Mouse (Mus musculus) cerebellum, adult 2 months (tissue): Measurements from ENCODE around the gene Reep3. TPM values are rescaled to one million over a fixed set of nuclear protein-coding genes. Genes with fewer than 3 reads are reported as not detected.

Experiments
- DNase-seq, 2 experiments: peaks; one replicate each; pipeline ENCODE4 v3.0.0; 2021
- H3K27ac ChIP-seq: fragments of 200-500 bp; 2 replicates; pipeline ENCODE4 v1.5.1; 2012; ENCODE audit warnings: low read length, control low read depth, inconsistent platforms; ENCODE audit not compliant: insufficient read depth
- H3K27me3 ChIP-seq: fragments of 200-500 bp; 2 replicates; pipeline ENCODE4 v1.6.1; 2012; ENCODE audit warnings: inconsistent platforms, mild to moderate bottlenecking, low read length, moderate library complexity; ENCODE audit not compliant: control insufficient read depth, insufficient read depth
- H3K4me1 ChIP-seq: fragments of 200-500 bp; 2 replicates; pipeline ENCODE4 v1.6.1; 2011; ENCODE audit warnings: low read length; ENCODE audit not compliant: control insufficient read depth, insufficient read depth
- H3K4me3 ChIP-seq: fragments of 200-500 bp; replicated peaks from 2 replicates; pipeline ENCODE3; 2011; ENCODE audit warnings: mild to moderate bottlenecking, low read depth, low read length, control low read depth; ENCODE audit not compliant: insufficient read depth
- CTCF ChIP-seq: fragments of 200-500 bp; IDR thresholded peaks from 2 replicates; pipeline ENCODE4 v1.5.1; 2011; ENCODE audit warnings: low read depth, mild to moderate bottlenecking, control low read depth, low read length, moderate library complexity, borderline replicate concordance; ENCODE audit not compliant: insufficient read depth
- POLR2A ChIP-seq: fragments of 200-500 bp; IDR thresholded peaks from 2 replicates; pipeline ENCODE4 v1.6.1; 2011; ENCODE audit warnings: low read length, control low read depth, borderline replicate concordance; ENCODE audit not compliant: insufficient read depth
- WGBS: fragments of 180-500 bp; shearing (Covaris S2); methylation state at CpG from one replicate; pipeline ENCODE4 v1.1.7; 2018; 5-methylcytosine and 5-hydroxymethylcytosine counted together
- polyA plus RNA-seq: library from polyadenylated mRNA; depleted of rRNA; stranded (reverse); fragments of >200 nt; gene quantifications from 2 replicates; pipeline ENCODE4 v1.2.3, GENCODE M21; 2012

Gene Reep3
- polyA plus RNA-seq, 1 experiment: 44.0 TPM

- H3K4me1 ChIP-seq: peaks cover 9% of the 10 kb centered on the region; the same call in 1 of the 2 replicates
- no peak overlapping the region for H3K27ac ChIP-seq
- WGBS: 71% methylated on average over 5 of the region's 5 CpGs
- H3K4me3 ChIP-seq: no peak overlapping the region
- no peak for TF ChIP-seq CTCF
- TF ChIP-seq POLR2A: no peak
- DNase-seq: no peak
- no peaks in the 10 kb centered on the region for H3K27me3 ChIP-seq
These were observed 96.6 kb downstream of the Reep3 start for GRCm38 (mm10) chr10:67000136-67000535.

GRCm38 (mm10) chr10:66998770-66999169 lies 98.0 kb downstream of the Reep3 start:
- H3K4me3 ChIP-seq: no peak overlapping the region
- TF ChIP-seq POLR2A (no peak), CTCF (no peak)
- 98% methylated on average over 7 of the region's 7 CpGs for WGBS
- no peaks in the 10 kb centered on the region for H3K27me3 ChIP-seq
- H3K4me1 ChIP-seq: peaks cover 5% of the 10 kb centered on the region; the same call in 1 of the 2 replicates
- DNase-seq: no peak
- H3K27ac ChIP-seq: no peak overlapping the region

GRCm38 (mm10) chr10:66995181-66995580 lies 101.6 kb downstream of the Reep3 start:
- H3K4me3 ChIP-seq: no peak overlapping the region
- no peaks in the 10 kb centered on the region for H3K27me3 ChIP-seq
- H3K27ac ChIP-seq: no peak overlapping the region
- TF ChIP-seq POLR2A: no peak
- no peak for TF ChIP-seq CTCF
- 43% methylated on average over 6 of the region's 6 CpGs for WGBS
- no peak for DNase-seq
- H3K4me1 ChIP-seq: no peaks in the 10 kb centered on the region

GRCm38 (mm10) chr10:66994469-66994868 lies 102.3 kb downstream of the Reep3 start:
- WGBS: 56% methylated on average over 5 of the region's 5 CpGs
- H3K27me3 ChIP-seq: no peaks in the 10 kb centered on the region
- H3K27ac ChIP-seq: no peak overlapping the region
- TF ChIP-seq POLR2A (no peak), CTCF (no peak)
- DNase-seq: no peak
- no peaks in the 10 kb centered on the region for H3K4me1 ChIP-seq
- H3K4me3 ChIP-seq: no peak overlapping the region

GRCm38 (mm10) chr10:66992591-66992990 lies 104.2 kb downstream of the Reep3 start:
- TF ChIP-seq POLR2A: no peak
- TF ChIP-seq CTCF: no peak
- DNase-seq: no peak
- Histone ChIP-seq H3K4me3 (no peak overlapping the region), H3K27ac (no peak overlapping the region), H3K27me3 (no peaks in the 10 kb centered on the region), H3K4me1 (no peaks in the 10 kb centered on the region)
- WGBS: 52% methylated on average over 5 of the region's 5 CpGs

GRCm38 (mm10) chr10:66990506-66990905 lies 106.2 kb downstream of the Reep3 start:
- Histone ChIP-seq H3K27me3 (no peaks in the 10 kb centered on the region), H3K27ac (no peak overlapping the region), H3K4me1 (no peaks in the 10 kb centered on the region), H3K4me3 (no peak overlapping the region)
- DNase-seq: no peak
- WGBS: 96% methylated on average over 3 of the region's 3 CpGs
- no peak for TF ChIP-seq POLR2A
- no peak for TF ChIP-seq CTCF

GRCm38 (mm10) chr10:66983043-66983442 lies 113.7 kb downstream of the Reep3 start:
- Histone ChIP-seq H3K4me1 (no peaks in the 10 kb centered on the region), H3K27me3 (no peaks in the 10 kb centered on the region), H3K27ac (no peak overlapping the region), H3K4me3 (no peak overlapping the region)
- no peak for DNase-seq
- TF ChIP-seq CTCF: no peak
- WGBS: 94% methylated on average over 5 of the region's 5 CpGs

GRCm38 (mm10) chr10:66978215-66978614 lies 118.5 kb downstream of the Reep3 start:
- TF ChIP-seq CTCF: no peak
- no peak for TF ChIP-seq POLR2A
- Histone ChIP-seq H3K27me3 (no peaks in the 10 kb centered on the region), H3K27ac (no peak overlapping the region), H3K4me1 (no peaks in the 10 kb centered on the region), H3K4me3 (no peak overlapping the region)
- 86% methylated on average over 2 of the region's 2 CpGs for WGBS
- no peak for DNase-seq

GRCm38 (mm10) chr10:66977093-66977492 lies 119.7 kb downstream of the Reep3 start:
- no peak overlapping the region for H3K27ac ChIP-seq
- no peaks in the 10 kb centered on the region for H3K4me1 ChIP-seq
- no peak for DNase-seq
- 92% methylated on average over 3 of the region's 3 CpGs for WGBS
- TF ChIP-seq POLR2A: no peak
- no peak for TF ChIP-seq CTCF
- no peak overlapping the region for H3K4me3 ChIP-seq
- no peaks in the 10 kb centered on the region for H3K27me3 ChIP-seq
